Mouse (Mus musculus): Measurements from ENCODE around the gene Gdf7. TPM values are rescaled to one million over a fixed set of nuclear protein-coding genes. Genes with fewer than 3 reads are reported as not detected.

The Gdf7 gene
- total RNA-seq, 2 experiments from 2014 or later: not detected

DNA sequence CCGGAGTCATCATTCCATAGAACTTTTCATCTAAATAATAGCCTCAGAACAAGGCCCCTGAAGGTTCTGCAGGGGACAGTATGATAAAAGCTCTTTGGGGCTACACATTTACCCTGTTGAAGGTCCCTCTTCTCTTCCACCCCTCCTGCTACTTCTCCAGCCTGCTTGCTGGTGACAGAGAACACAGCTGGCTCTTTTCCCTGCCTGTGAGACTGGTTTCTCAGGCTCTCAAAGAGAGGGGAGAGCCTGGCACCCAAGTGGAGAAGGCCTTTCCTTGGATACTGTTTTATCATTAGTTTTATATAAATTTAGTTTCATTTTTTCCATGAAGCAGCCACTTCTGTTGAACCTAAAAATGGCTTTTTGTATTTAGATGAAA is 25.9 kb upstream of the Gdf7 start:
- no peak for DNase-seq (ENCODE audit: low spot score in 2 of 2)

DNA sequence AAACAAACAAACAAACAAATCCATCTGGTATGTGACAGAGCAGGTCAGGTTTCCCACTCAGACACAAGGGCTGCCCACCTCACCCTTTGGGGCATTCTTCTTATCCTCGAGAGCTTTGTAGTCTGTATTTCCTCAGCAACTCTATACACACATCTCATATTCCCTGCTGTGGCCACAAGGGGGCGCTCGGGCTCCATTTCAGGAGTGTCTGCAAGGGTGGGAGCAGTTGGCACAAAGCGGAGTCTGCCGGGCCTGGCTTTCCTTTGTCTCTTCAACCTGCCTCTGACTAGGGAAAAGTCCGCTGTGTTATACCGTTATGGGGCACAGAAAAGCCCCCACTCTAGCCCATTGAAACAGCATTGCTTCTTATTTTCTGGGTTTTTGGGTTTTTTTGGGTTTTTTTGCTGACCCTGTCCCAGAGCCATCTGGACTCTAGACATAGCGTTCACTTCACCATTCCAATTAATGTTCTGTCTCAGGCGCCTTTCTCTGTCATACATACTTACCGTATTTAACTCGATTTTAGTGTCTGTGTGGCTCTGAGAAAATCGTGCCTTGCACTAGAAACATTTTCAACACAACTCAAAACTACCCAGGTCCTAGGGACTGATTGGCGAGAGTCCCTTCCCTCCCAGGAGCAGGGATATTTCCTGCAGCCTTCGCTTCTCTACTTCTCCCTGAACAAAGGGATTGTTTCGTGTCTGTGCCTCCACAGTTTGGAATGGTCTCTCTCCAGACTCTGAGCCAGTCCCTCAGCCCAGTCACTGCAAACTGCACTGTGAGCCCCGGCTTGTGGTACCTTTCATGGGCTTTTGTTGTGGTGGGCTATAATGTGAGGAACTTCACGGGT is 25.3 kb upstream of the Gdf7 start:
- DNase-seq (ENCODE audit: low spot score in 2 of 2): peak; percentile 92 to 93

DNA sequence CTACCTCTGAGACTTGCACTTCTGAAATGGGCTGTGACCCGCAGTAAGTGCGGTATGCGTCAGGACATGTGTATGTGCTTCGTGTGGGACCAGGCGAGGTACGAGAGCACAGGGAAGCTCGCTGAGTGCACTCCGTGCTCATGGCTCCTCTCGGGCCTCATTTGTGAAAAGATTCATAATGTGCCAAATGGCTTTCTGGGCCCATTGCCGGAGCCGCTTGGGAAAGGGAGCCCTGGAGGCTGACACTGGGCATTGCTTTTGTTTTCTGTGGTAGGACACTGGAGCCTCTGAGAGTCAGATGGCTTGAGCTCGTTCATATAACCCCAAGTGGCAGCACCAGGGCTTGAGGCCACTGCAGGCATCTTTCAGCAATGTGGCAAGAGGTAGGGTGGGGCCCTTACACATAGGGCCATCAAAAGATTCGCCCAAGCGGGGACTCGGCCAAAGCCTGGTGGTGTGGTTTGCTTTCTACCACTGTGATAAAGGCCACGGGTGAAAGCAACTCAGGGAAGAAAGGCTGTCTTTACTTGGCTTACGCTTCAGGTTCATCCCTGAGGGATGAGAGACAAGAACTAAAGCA is 24.3 kb upstream of the Gdf7 start:
- no peak for DNase-seq (ENCODE audit: low spot score in 2 of 2)

DNA sequence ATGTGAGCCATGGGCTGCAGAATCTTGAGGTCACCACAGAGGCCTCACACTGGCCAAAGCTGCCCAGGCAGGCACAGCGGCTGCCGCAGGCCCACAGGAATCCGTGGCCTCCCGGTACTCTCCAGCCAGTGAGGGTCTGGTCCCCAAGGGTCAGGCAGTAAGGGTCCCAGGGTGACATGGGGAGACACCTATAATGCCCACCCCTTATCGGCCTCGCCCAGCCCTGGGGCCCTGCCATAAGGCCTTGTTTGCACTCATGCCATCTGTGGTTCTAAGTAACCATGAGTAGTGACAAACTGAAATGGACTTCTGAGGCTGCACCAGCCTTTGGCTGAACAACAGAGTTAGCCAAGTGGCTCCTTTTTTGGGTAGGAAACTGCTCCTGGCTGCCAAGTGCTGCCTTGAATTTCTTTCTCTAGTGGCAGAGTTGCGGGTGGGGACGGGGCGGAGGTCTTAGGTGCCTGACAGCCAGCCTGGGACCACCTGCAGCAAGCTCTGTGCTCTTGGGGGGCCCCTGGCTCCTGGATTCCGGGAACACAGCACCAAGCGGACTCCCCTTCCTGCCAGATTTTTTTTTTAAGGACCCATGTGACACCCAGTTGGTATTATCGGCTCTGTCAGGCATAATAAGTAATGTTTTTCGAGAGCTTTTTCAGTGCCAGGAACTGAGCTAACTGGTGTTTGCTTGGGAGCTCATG is 23.6 kb upstream of the Gdf7 start:
- no peak for DNase-seq (ENCODE audit: low spot score in 2 of 2)

DNA sequence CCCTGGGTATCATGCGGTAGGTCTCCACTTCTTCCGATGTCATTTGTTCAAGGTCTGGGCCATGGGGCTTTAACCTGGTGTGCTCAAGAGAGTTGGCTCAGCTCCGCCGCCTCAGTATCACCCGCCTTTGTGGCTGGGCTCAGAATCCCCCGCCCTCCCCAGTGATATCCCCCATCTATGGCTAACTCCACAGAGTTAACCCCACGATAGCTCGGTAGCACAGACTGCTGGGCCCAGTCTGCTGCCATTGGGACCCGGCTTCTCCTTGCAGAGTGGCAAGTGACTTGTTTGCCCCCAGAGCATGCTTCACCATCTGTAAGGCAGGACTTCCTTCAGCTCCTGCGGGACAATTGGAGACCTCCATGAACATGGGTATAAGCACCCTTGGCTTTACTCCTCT is 22.3 kb upstream of the Gdf7 start:
- no peak for DNase-seq (ENCODE audit: low spot score in 2 of 2)

DNA sequence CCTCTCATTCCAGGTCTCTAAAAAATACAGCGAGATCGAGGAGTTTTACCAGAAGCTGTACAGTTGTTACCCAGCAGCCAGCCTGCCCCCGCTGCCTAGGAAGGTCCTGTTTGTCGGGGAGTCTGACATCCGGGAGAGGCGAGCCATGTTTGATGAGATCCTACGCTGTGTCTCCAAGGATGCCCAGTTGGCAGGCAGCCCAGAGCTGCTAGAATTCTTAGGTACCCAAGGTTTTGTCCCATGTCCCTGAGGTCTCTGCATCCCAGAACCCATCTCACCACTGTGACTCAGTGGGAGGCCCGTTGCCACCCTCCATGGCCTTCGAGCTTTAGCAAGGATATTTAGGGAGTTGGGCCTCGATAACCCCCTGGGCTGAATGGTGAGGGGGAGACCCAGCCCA is 19.8 kb upstream of the Gdf7 start:
- no peak for DNase-seq (ENCODE audit: low spot score in 2 of 2)

DNA sequence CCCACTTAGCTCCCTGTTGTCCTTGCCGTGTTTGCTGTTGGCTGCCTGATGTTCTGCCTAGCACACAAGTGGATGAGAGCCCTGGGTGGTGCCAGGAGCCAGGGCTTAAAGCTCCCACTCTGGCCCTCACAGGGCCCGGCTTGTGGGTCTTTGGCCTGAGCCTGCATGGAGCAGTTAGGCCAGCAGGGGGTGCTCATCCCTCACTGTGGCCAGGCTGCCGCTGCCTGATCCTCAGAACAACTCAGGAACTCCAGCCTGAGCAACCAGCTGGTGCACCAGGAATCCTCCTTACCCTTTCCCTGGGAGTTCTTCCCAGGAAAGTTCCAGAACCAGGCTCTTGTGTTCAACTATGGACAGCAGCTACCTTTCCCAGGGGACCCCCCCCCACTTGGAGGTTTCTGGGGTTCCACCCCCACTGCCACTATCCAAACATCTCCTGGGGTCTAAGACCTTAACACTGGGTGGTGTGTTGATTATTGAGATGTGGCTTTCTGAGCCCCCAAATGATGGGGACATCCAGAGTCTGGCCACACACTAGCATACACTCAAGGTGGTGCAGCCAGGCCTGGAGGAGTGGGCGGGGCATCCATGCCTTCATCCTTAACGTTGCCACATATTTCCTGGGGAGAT is 18.4 kb upstream of the Gdf7 start:
- peak; percentile 80 to 81 for DNase-seq (ENCODE audit: low spot score in 2 of 2)

GRCm38 (mm10) chr12:8316541-8316940 is 14.8 kb upstream of the Gdf7 start:
- DNase-seq (ENCODE audit: low spot score in 2 of 2): no peak

DNA sequence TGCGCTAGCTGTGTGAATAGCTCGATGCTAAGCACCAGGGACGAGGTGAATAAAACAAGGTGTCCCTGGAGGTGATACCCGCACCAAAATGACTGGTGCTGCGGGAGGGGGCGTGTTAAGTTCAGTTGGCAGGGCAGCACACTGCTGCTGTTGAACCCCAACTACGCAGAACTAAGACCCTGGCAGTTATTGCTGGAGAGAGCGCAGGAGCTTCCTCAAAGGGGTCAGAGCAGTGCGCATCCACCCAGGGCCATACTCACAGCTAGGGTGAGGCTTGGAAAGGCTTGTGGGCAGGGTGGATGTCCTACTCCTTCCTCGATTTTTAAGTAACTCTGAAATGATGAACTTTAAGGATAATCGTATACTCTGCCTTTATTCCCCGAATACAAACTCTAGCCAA is 12.0 kb upstream of the Gdf7 start:
- no peak for DNase-seq (ENCODE audit: low spot score in 2 of 2)

- peak; percentile 90 to 91 for DNase-seq (ENCODE audit: low spot score in 2 of 2)
These were observed 11.6 kb upstream of the Gdf7 start, which contains the start of gene Hs1bp3 for GRCm38 (mm10) chr12:8313270-8313771. Gene Hs1bp3, plus strand, starts transcription at chr12:8313432.

- no peak for DNase-seq (ENCODE audit: low spot score in 2 of 2)
These were observed 10.5 kb upstream of the Gdf7 start for GRCm38 (mm10) chr12:8312266-8312665.

DNA sequence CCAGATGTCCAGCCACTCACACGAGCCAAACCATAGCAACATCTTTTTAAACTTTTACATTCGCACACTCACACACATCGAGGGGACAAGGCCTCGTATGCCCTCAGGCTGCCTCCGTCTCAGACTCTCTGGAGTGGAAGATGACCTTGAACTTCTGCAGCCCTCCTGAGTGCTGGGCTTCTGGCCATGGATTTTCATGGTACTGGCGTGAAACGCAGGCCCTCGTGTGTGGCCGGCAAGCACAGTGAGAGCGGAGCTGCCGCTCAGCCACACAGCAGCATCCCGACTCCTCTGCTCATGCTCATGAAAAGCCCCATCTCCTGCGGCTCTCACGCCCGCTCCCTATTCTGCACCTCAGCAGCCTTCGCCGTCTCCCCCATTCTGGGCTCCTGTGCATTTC is 9.2 kb upstream of the Gdf7 start:
- DNase-seq (ENCODE audit: low spot score in 2 of 2): no peak

GRCm38 (mm10) chr12:8306910-8307309 is 5.2 kb upstream of the Gdf7 start:
- no peak for DNase-seq (ENCODE audit: low spot score in 2 of 2)

- peak in 1 of 2 experiments; percentile 46 for DNase-seq (ENCODE audit: low spot score in 2 of 2)
These were observed 4.7 kb upstream of the Gdf7 start for GRCm38 (mm10) chr12:8306432-8306831.

GRCm38 (mm10) chr12:8305258-8305657 is 3.5 kb upstream of the Gdf7 start:
- no peak for DNase-seq (ENCODE audit: low spot score in 2 of 2)

- DNase-seq (ENCODE audit: low spot score in 2 of 2): no peak
These were observed 541 bp downstream of the Gdf7 start for GRCm38 (mm10) chr12:8301011-8301814.

DNA sequence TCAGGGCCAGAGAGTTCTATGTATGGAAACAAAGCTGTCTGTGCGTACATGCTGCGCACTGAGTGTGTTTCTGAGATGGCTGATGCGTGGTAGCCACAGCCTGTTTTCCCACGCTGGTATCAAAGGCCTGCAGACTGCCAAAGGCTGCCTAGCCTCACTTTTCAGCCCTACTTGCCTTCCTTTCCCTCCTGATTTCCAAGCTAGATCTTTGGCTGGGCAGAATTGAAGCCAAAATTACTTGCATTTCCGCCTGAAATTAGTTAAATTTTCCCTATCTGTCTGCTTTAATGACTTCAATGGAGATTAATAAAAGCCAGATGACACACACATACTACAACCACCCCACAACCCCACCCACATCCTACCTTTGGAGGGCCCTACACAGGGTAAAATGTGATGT is 1.2 kb downstream of the Gdf7 start:
- no peak for DNase-seq (ENCODE audit: low spot score in 2 of 2)

GRCm38 (mm10) chr12:8300111-8300480 is 1.7 kb downstream of the Gdf7 start:
- no peak for DNase-seq (ENCODE audit: low spot score in 2 of 2)

DNA sequence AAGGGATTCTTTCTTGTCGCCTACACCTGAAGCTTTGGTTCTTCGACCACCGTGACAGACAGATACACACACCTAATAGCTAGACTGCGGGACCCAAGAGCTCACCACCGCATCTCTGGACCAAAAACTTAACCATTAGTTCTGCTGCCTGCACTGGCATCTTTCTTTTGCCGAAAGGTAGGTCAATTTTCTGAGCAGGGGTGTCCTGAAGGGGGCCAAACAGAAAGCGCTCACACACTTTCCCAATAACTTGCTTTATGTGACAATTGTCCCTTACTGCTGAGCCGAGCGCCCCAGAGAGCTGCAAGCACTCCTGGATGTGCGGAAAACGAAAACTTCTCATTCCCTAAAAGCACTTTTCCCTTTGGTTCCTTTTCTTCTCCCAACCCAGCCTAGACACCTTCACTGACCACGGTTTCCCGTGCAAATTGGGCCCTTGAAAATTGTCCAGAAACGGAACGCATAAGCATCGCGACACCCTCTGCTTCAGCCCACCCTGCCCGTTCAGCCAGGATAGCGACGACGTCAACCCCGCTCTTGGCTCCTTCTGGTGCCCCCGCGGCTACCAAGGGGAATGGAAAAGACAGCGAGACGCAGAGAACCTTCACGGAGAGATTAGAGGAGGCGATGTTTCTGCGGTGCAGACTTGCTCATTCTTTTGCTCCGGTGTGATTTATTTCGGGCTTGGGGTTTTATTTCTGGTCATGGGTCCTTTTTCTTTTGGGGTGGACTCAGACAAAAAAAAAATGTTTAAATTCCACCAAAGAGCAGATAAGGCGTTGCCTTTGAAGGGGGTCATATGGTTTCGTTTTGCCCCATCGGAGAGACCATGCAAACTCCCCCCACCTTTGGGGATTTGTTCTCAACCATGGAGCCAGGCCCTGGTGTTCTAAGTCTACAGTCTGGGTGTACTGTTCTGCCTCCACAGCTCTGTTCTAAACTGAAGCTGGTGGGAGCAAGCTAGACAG is 2.3 kb downstream of the Gdf7 start:
- DNase-seq (ENCODE audit: low spot score in 2 of 2): no peak
